Mouse (Mus musculus) liver, embryonic 15.5 days (tissue): ENCODE data around the gene Prm1. TPM values are rescaled to one million over a fixed set of nuclear protein-coding genes. Genes with fewer than 3 reads are reported as not detected.

Experiments used
- ATAC-seq: fragments of 200-750 bp; cut with Nextera tagmentation; 2 replicates; pipeline ENCODE4 v1.8.0; 2017; ENCODE audit warnings: moderate number of reproducible peaks, mild to moderate bottlenecking, moderate library complexity; ENCODE audit not compliant: insufficient read depth
- H3K27ac ChIP-seq: fragments of 300-500 bp; sonication (generic); replicated peaks from 2 replicates; pipeline ENCODE4 v1.5.1; 2015; ENCODE audit warnings: mild to moderate bottlenecking, inconsistent platforms
- H3K27me3 ChIP-seq: fragments of 300-500 bp; sonication (generic); 2 replicates; pipeline ENCODE4 v1.6.1; 2015; ENCODE audit warnings: mild to moderate bottlenecking, inconsistent platforms
- H3K36me3 ChIP-seq: fragments of 300-500 bp; sonication (generic); replicated peaks from 2 replicates; pipeline ENCODE4 v1.6.1; 2015; ENCODE audit warnings: moderate library complexity, mild to moderate bottlenecking, inconsistent platforms
- H3K4me1 ChIP-seq: fragments of 300-500 bp; sonication (generic); replicated peaks from 2 replicates; pipeline ENCODE4 v1.6.1; 2015; ENCODE audit warnings: inconsistent platforms
- H3K4me2 ChIP-seq: fragments of 300-500 bp; sonication (generic); 2 replicates; pipeline ENCODE4 v1.6.1; 2015; ENCODE audit warnings: moderate library complexity, mild to moderate bottlenecking, inconsistent platforms
- H3K4me3 ChIP-seq: fragments of 300-500 bp; sonication (generic); replicated peaks from 2 replicates; pipeline ENCODE4 v1.5.1; 2015; ENCODE audit warnings: mild to moderate bottlenecking, inconsistent platforms
- H3K9ac ChIP-seq: fragments of 300-500 bp; sonication (generic); 2 replicates; pipeline ENCODE4 v1.6.1; 2015; ENCODE audit warnings: moderate library complexity, mild to moderate bottlenecking, inconsistent platforms
- H3K9me3 ChIP-seq: fragments of 300-500 bp; sonication (generic); replicated peaks from 2 replicates; pipeline ENCODE4 v1.6.1; 2016; ENCODE audit warnings: inconsistent platforms
- WGBS: fragments of 180-500 bp; shearing (Covaris S2); methylation state at CpG from one replicate; pipeline ENCODE4 v1.1.7; 2015; ENCODE audit warnings: mixed read lengths; ENCODE audit not compliant: insufficient replicate concordance; 5-methylcytosine and 5-hydroxymethylcytosine counted together
- polyA plus RNA-seq: library from polyadenylated mRNA; unstranded; fragments of >200 nt; fragmentation: Nextera tagmentation; extraction: Ambion mirVana; gene quantifications from 2 replicates; pipeline ENCODE4 v1.2.1, GENCODE M21; 2015

The Prm1 gene
- polyA plus RNA-seq, 1 experiment from 2014 or later, result not detected

- 35% methylated on average over 10 of the region's 10 CpGs for WGBS
- H3K4me2 ChIP-seq, result peak overlapping the region; percentile 8; the same call in 1 of the 2 replicates
- H3K4me1 ChIP-seq, result peaks cover 57% of the 10 kb centered on the region
- peak overlapping the region; percentile 55; the same call in 1 of the 2 replicates for H3K27ac ChIP-seq
- no peak overlapping the region for H3K9ac ChIP-seq
- H3K27me3 ChIP-seq, result 0 out of 2 replicates have a peak, but pooled peaks cover 5% of the 10 kb centered on the region
- no peaks in the 10 kb centered on the region for H3K9me3 ChIP-seq
- peaks cover 5% of the 10 kb centered on the region; the same call in 1 of the 2 replicates for H3K36me3 ChIP-seq
- no peak overlapping the region for H3K4me3 ChIP-seq
- no peak for ATAC-seq
These were observed 33.0 kb upstream of the Prm1 start for GRCm38 (mm10) chr16:10838487-10839245.

DNA sequence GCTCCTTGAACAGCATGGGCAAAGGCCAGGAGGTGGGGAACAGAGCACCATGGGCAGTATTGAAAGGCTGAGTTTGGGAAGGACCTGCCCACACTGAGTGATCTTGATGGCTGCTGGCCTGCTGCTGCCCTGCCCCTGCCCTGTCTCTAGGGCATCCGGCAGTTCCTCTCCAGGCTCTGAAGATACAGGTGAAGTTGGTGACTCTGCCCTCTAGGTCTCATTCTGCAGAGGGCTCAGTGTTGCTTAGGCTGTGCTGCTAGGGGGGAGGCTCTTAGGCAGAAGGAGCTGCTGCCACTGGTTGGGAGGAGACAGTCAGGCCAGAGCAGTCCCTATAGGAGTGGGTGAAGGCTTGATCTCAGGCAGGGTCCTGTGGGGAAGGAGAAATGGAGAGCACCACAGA lies 32.3 kb upstream of the Prm1 start:
- peak overlapping the region; percentile 55 for H3K27ac ChIP-seq
- no peak overlapping the region; the same call in 1 of the 2 replicates for H3K4me2 ChIP-seq
- 59% methylated on average over 1 of the region's 1 CpGs for WGBS
- no peak overlapping the region for H3K4me3 ChIP-seq
- H3K9me3 ChIP-seq, result no peaks in the 10 kb centered on the region
- H3K4me1 ChIP-seq, result peaks cover 52% of the 10 kb centered on the region
- ATAC-seq, result no peak
- H3K9ac ChIP-seq, result no peak overlapping the region
- H3K27me3 ChIP-seq, result 0 out of 2 replicates have a peak, but pooled peaks cover 8% of the 10 kb centered on the region
- peaks cover 5% of the 10 kb centered on the region; the same call in 1 of the 2 replicates for H3K36me3 ChIP-seq

DNA sequence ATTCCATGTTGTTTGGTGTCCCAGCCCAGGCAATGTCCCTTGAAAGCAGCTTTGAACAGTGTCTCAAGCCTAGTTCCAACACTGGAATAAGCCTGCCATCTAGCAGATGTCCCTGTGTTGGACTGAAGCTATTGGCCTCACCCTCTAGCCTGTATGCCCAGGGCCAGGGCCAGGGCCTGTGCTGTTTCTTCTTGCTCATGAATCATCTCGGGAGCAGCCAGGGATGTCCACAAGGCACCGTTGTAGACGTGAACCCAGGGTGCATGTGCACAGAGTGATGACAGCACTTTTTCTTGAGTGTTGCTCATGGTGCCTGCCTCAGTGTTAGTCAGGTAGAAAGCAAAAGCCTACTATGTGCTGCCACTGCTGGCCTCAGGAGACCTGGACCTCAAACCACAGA lies 31.6 kb upstream of the Prm1 start:
- H3K4me1 ChIP-seq, result peaks cover 52% of the 10 kb centered on the region
- no peak overlapping the region for H3K9ac ChIP-seq
- H3K27ac ChIP-seq, result no peak overlapping the region
- no peak overlapping the region for H3K4me2 ChIP-seq
- peaks cover 5% of the 10 kb centered on the region; the same call in 1 of the 2 replicates for H3K36me3 ChIP-seq
- no peak overlapping the region for H3K4me3 ChIP-seq
- H3K9me3 ChIP-seq, result no peaks in the 10 kb centered on the region
- ATAC-seq, result no peak
- H3K27me3 ChIP-seq, result 0 out of 2 replicates have a peak, but pooled peaks cover 8% of the 10 kb centered on the region
- 72% methylated on average over 3 of the region's 3 CpGs for WGBS

DNA sequence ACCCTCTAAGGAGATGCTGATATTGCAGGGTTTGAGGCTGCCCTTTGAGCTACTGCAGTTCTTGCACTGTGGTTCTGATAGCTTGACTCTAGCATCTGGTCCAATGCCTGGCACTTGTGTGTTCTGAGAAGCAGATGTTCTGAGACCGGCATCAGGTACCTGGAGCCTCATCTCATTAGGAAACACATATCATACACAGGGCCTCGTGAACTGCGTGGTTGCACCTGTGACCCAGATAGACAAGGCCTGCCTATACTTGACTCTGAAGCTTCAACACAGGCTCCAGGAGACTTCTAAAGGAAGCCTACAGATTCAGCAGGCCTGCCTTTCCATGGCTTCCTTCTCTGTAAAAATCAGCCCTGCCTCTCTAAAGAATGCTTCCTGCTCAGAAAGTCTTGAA lies 30.7 kb upstream of the Prm1 start:
- 76% methylated on average over 3 of the region's 3 CpGs for WGBS
- Histone ChIP-seq H3K4me2 (0 out of 2 replicates have a peak overlapping the region, but pooled peaks have one; percentile 99), H3K9ac (no peak overlapping the region), H3K27me3 (0 out of 2 replicates have a peak, but pooled peaks cover 8% of the 10 kb centered on the region), H3K4me3 (no peak overlapping the region), H3K9me3 (no peaks in the 10 kb centered on the region), H3K4me1 (peaks cover 52% of the 10 kb centered on the region), H3K27ac (no peak overlapping the region), H3K36me3 (peaks cover 5% of the 10 kb centered on the region; the same call in 1 of the 2 replicates)
- ATAC-seq, result no peak

DNA sequence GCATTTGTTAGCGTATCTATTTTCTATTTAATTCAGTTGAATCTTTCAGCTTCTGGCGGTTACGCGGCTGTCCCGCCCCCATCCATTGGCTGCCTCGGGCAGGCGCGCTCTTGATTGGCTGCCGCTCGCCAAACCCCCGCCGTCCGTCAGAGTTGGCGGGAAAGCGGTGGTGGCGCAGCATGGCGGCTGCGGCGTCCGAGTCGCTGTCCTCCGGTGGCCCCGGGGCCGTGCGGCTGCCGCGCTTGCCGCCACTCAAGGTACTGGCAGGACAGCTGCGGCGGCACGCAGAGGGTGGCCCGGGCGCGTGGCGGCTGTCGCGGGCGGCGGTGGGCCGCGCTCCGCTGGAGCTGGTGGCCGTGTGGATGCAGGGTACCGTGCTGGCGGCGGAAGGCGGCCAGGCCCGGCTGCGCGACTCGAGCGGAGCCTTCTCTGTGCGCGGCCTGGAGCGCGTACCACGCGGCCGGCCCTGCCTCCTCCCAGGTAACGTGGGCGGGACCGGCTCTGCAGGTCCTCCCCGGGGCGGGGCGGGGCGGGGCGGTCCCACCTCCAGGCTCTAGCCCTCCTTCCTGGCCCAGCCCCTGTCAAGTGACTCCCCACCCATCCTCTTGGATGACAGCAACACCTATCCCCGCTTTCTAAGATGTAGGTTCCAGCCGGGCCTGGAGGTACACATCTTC lies 29.4 kb upstream of the Prm1 start, which contains the start of gene Rmi2:
Gene Rmi2, plus strand, starts transcription at position 149 of the 677 bp plus-strand sequence.
- peaks cover 52% of the 10 kb centered on the region for H3K4me1 ChIP-seq
- peak within 1 kb of the TSS; percentile 99 for H3K4me2 ChIP-seq
- peak; percentile 95 for ATAC-seq
- no peaks in the 10 kb centered on the region for H3K9me3 ChIP-seq
- 0 out of 2 replicates have a peak, but pooled peaks cover 8% of the 10 kb centered on the region for H3K27me3 ChIP-seq
- H3K9ac ChIP-seq, result peak within 1 kb of the TSS; percentile 76
- H3K4me3 ChIP-seq, result peak within 1 kb of the TSS; percentile 90
- WGBS, result under 1% methylated on average over 69 of the region's 69 CpGs
- peak within 1 kb of the TSS; percentile 87 for H3K27ac ChIP-seq
- peaks cover under 1% of the 10 kb centered on the region; the same call in 1 of the 2 replicates for H3K36me3 ChIP-seq

GRCm38 (mm10) chr16:10834542-10834910 lies 28.9 kb upstream of the Prm1 start:
- Histone ChIP-seq H3K4me3 (peak overlapping the region; percentile 90), H3K9ac (peak overlapping the region; percentile 76), H3K9me3 (no peaks in the 10 kb centered on the region), H3K4me1 (peaks cover 49% of the 10 kb centered on the region), H3K36me3 (no peaks in the 10 kb centered on the region), H3K27ac (no peak overlapping the region), H3K27me3 (0 out of 2 replicates have a peak, but pooled peaks cover 8% of the 10 kb centered on the region), H3K4me2 (peak overlapping the region; percentile 99)
- WGBS, result 8% methylated on average over 12 of the region's 12 CpGs
- ATAC-seq, result no peak

DNA sequence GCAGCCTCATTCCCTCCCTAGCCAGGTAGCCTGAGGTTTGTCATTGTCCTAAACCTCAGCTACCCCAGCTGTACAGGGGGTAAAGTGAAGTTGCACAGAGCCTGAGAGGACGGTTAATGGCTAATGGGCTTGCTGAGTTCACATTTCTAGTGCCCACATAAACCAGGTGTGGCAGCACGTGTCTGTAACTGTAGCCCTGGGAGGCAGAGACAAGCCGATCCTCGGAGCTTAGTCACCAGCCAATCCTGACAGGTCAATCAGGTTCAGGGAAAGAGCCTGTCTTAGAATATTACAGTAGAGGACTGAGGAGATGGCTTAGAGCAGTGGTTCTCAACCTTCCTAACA lies 22.8 kb upstream of the Prm1 start:
- no peaks in the 10 kb centered on the region for H3K36me3 ChIP-seq
- H3K9ac ChIP-seq, result no peak overlapping the region
- H3K27me3 ChIP-seq, result 0 out of 2 replicates have a peak, but pooled peaks cover 7% of the 10 kb centered on the region
- H3K27ac ChIP-seq, result no peak overlapping the region
- no peak for ATAC-seq
- no peak overlapping the region for H3K4me3 ChIP-seq
- no peak overlapping the region for H3K4me2 ChIP-seq
- H3K9me3 ChIP-seq, result no peaks in the 10 kb centered on the region
- H3K4me1 ChIP-seq, result no peaks in the 10 kb centered on the region
- WGBS, result 66% methylated on average over 4 of the region's 4 CpGs

GRCm38 (mm10) chr16:10827766-10828460 lies 22.3 kb upstream of the Prm1 start:
- 56% methylated on average over 7 of the region's 7 CpGs for WGBS
- Histone ChIP-seq H3K9me3 (no peaks in the 10 kb centered on the region), H3K4me2 (no peak overlapping the region), H3K36me3 (no peaks in the 10 kb centered on the region), H3K27me3 (0 out of 2 replicates have a peak, but pooled peaks cover 7% of the 10 kb centered on the region), H3K4me1 (no peaks in the 10 kb centered on the region), H3K27ac (no peak overlapping the region), H3K9ac (no peak overlapping the region), H3K4me3 (no peak overlapping the region)
- ATAC-seq, result no peak

- WGBS, result 64% methylated on average over 9 of the region's 9 CpGs
- H3K27ac ChIP-seq, result no peak overlapping the region
- H3K27me3 ChIP-seq, result 0 out of 2 replicates have a peak, but pooled peaks cover 7% of the 10 kb centered on the region
- H3K4me2 ChIP-seq, result no peak overlapping the region
- H3K36me3 ChIP-seq, result no peaks in the 10 kb centered on the region
- no peak for ATAC-seq
- H3K9me3 ChIP-seq, result no peaks in the 10 kb centered on the region
- no peak overlapping the region for H3K4me3 ChIP-seq
- no peak overlapping the region for H3K9ac ChIP-seq
- H3K4me1 ChIP-seq, result no peaks in the 10 kb centered on the region
These were observed 21.6 kb upstream of the Prm1 start for GRCm38 (mm10) chr16:10827269-10827668.

DNA sequence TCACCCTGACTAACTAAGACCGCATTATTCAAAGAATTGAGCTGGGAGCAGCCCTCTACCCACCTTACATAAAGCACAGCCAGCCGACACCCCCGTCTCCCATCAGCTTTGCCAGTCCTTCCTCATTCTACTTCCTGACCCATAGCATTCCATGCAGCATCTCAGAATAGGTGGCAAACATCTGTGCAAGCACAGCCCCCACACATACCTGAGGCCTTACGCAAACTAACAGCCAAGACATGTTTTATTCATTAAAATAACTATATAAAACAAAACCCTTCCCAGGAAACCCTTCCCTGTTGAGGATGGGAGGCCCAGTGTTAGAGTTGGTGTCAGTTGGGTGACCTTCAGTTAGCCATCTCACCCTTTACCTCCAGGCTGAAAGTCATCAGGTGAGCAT lies 20.2 kb upstream of the Prm1 start:
- ATAC-seq, result no peak
- no peak overlapping the region for H3K27ac ChIP-seq
- H3K4me2 ChIP-seq, result no peak overlapping the region
- H3K9ac ChIP-seq, result no peak overlapping the region
- peaks cover 7% of the 10 kb centered on the region; the same call in 1 of the 2 replicates for H3K27me3 ChIP-seq
- H3K4me1 ChIP-seq, result no peaks in the 10 kb centered on the region
- H3K4me3 ChIP-seq, result no peak overlapping the region
- WGBS, result 69% methylated on average over 4 of the region's 4 CpGs
- no peaks in the 10 kb centered on the region for H3K9me3 ChIP-seq
- H3K36me3 ChIP-seq, result no peaks in the 10 kb centered on the region
